Mouse (Mus musculus) hindbrain, postnatal 0 days (tissue): ENCODE results near the gene Tacr2. TPM values are rescaled to one million over a fixed set of nuclear protein-coding genes. Genes with fewer than 3 reads are reported as not detected.

Experiments
- ATAC-seq: fragments of 200-750 bp; cut with Nextera tagmentation; 2 replicates; pipeline ENCODE4 v1.8.0; 2017; ENCODE audit warnings: mild to moderate bottlenecking, moderate TSS enrichment, moderate library complexity
- DNase-seq: peaks from one replicate; pipeline ENCODE4 v3.0.0-alpha.2; 2015; ENCODE audit warnings: low spot score
- H3K27ac ChIP-seq: fragments of 300-500 bp; sonication (generic); 2 replicates; pipeline ENCODE4 v1.5.1; 2014; ENCODE audit warnings: mild to moderate bottlenecking
- H3K27me3 ChIP-seq: fragments of 300-500 bp; sonication (generic); 2 replicates; pipeline ENCODE4 v1.6.1; 2014; ENCODE audit warnings: low read length, mixed read lengths; ENCODE audit not compliant: insufficient read depth
- H3K36me3 ChIP-seq: fragments of 300-500 bp; sonication (generic); 2 replicates; pipeline ENCODE4 v1.6.1; 2014; ENCODE audit warnings: low read length, mixed read lengths; ENCODE audit not compliant: insufficient read depth
- H3K4me1 ChIP-seq: fragments of 300-500 bp; sonication (generic); 2 replicates; pipeline ENCODE4 v1.6.1; 2014; ENCODE audit warnings: antibody characterized with exemption, low read length, mixed read lengths; ENCODE audit not compliant: insufficient read depth
- H3K4me2 ChIP-seq: fragments of 300-500 bp; sonication (generic); 2 replicates; pipeline ENCODE4 v1.6.1; 2014; ENCODE audit warnings: low read depth, mild to moderate bottlenecking, low read length, moderate library complexity, mixed read lengths
- H3K4me3 ChIP-seq: fragments of 300-500 bp; sonication (generic); 2 replicates; pipeline ENCODE4 v1.5.1; 2014; ENCODE audit warnings: low read length
- H3K9ac ChIP-seq: fragments of 300-500 bp; sonication (generic); replicated peaks from 2 replicates; pipeline ENCODE4 v1.6.1; 2014; ENCODE audit warnings: mild to moderate bottlenecking, low read length, moderate library complexity, mixed read lengths
- H3K9me3 ChIP-seq: fragments of 300-500 bp; sonication (generic); 2 replicates; pipeline ENCODE4 v1.6.1; 2016; ENCODE audit warnings: low read length, mixed read lengths
- CTCF ChIP-seq: IDR thresholded peaks from 2 replicates; pipeline ENCODE4 v1.5.1; 2016; ENCODE audit warnings: antibody characterized with exemption, control low read depth, low read depth
- WGBS: fragments of 180-500 bp; shearing (Covaris S2); extraction: QIAGEN DNeasy Blood & Tissue Kit; methylation state at CpG from one replicate; pipeline ENCODE4 v1.1.7; 2014; 5-methylcytosine and 5-hydroxymethylcytosine counted together
- polyA plus RNA-seq: library from polyadenylated mRNA; unstranded; fragments of >200 nt; fragmentation: Nextera tagmentation; extraction: Ambion mirVana; gene quantifications from 2 replicates; pipeline ENCODE4 v1.2.1, GENCODE M21; 2015
- total RNA-seq: library from RNA; depleted of rRNA; stranded (reverse); fragments of >200 nt; gene quantifications from 2 replicates; pipeline ENCODE4 v1.2.3, GENCODE M21; 2014

Gene Tacr2
- total and polyA plus RNA-seq, 2 experiments from 2014 or later = 0.08 TPM; not detected in 1

GRCm38 (mm10) chr10:62238688-62239087 lies 13.6 kb upstream of the Tacr2 start:
- Histone ChIP-seq H3K4me1 (no peaks in the 10 kb centered on the region), H3K4me2 (no peak overlapping the region), H3K27ac (no peak overlapping the region), H3K36me3 (no peaks in the 10 kb centered on the region), H3K9me3 (no peaks in the 10 kb centered on the region), H3K27me3 (no peaks in the 10 kb centered on the region), H3K9ac (no peak overlapping the region), H3K4me3 (no peak overlapping the region)
- TF ChIP-seq CTCF = no peak
- no peak for DNase-seq
- WGBS = 95% methylated on average over 3 of the region's 3 CpGs
- no peak for ATAC-seq

- Histone ChIP-seq H3K27ac (no peak overlapping the region), H3K27me3 (no peaks in the 10 kb centered on the region), H3K36me3 (no peaks in the 10 kb centered on the region), H3K4me1 (no peaks in the 10 kb centered on the region), H3K4me2 (no peak overlapping the region), H3K4me3 (no peak overlapping the region), H3K9ac (no peak overlapping the region), H3K9me3 (no peaks in the 10 kb centered on the region)
- peak; percentile 20 for DNase-seq
- TF ChIP-seq CTCF = no peak
- WGBS = 36% methylated on average over 6 of the region's 6 CpGs
- ATAC-seq = no peak
These were observed 13.0 kb upstream of the Tacr2 start for GRCm38 (mm10) chr10:62239270-62239669.

GRCm38 (mm10) chr10:62242358-62242757 lies 9.9 kb upstream of the Tacr2 start:
- Histone ChIP-seq H3K9me3 (no peaks in the 10 kb centered on the region), H3K27ac (no peak overlapping the region), H3K4me3 (no peak overlapping the region), H3K9ac (no peak overlapping the region), H3K4me1 (no peaks in the 10 kb centered on the region; the same call in 1 of the 2 replicates), H3K36me3 (no peaks in the 10 kb centered on the region), H3K4me2 (no peak overlapping the region), H3K27me3 (no peaks in the 10 kb centered on the region)
- TF ChIP-seq CTCF = no peak
- ATAC-seq (0 out of 2 replicates have a peak, but pooled peaks have one; percentile 6), DNase-seq (no peak)
- 81% methylated on average over 10 of the region's 10 CpGs for WGBS

- ATAC-seq = 0 out of 2 replicates have a peak, but pooled peaks have one; percentile 39
- Histone ChIP-seq H3K9me3 (no peaks in the 10 kb centered on the region), H3K4me1 (peaks cover 3% of the 10 kb centered on the region; the same call in 1 of the 2 replicates), H3K27me3 (no peaks in the 10 kb centered on the region), H3K9ac (no peak overlapping the region), H3K4me2 (no peak overlapping the region), H3K36me3 (no peaks in the 10 kb centered on the region), H3K4me3 (no peak overlapping the region), H3K27ac (no peak overlapping the region)
- WGBS = 56% methylated on average over 13 of the region's 13 CpGs
- DNase-seq = peak; percentile 76
- peak; percentile 77 for TF ChIP-seq CTCF
These were observed 9.3 kb upstream of the Tacr2 start for GRCm38 (mm10) chr10:62242896-62243295.

GRCm38 (mm10) chr10:62244067-62244466 lies 8.2 kb upstream of the Tacr2 start:
- Histone ChIP-seq H3K9me3 (no peaks in the 10 kb centered on the region), H3K9ac (no peak overlapping the region), H3K4me3 (no peak overlapping the region), H3K36me3 (no peaks in the 10 kb centered on the region), H3K27ac (no peak overlapping the region), H3K4me2 (no peak overlapping the region), H3K27me3 (no peaks in the 10 kb centered on the region), H3K4me1 (peaks cover 5% of the 10 kb centered on the region; the same call in 1 of the 2 replicates)
- TF ChIP-seq CTCF = no peak
- no peak for ATAC-seq
- WGBS = 91% methylated on average over 9 of the region's 9 CpGs
- DNase-seq = no peak

- no peak overlapping the region for H3K27ac ChIP-seq
- H3K4me2 ChIP-seq = no peak overlapping the region
- no peaks in the 10 kb centered on the region for H3K9me3 ChIP-seq
- no peak for TF ChIP-seq CTCF
- H3K27me3 ChIP-seq = no peaks in the 10 kb centered on the region
- H3K4me1 ChIP-seq = peaks cover 5% of the 10 kb centered on the region; the same call in 1 of the 2 replicates
- H3K4me3 ChIP-seq = no peak overlapping the region
- H3K9ac ChIP-seq = no peak overlapping the region
- no peak for ATAC-seq
- 47% methylated on average over 3 of the region's 3 CpGs for WGBS
- H3K36me3 ChIP-seq = no peaks in the 10 kb centered on the region
- peak; percentile 51 for DNase-seq
These were observed 5.1 kb upstream of the Tacr2 start for GRCm38 (mm10) chr10:62247156-62247555.

- 40% methylated on average over 8 of the region's 8 CpGs for WGBS
- Histone ChIP-seq H3K36me3 (no peaks in the 10 kb centered on the region), H3K27ac (no peak overlapping the region), H3K9me3 (no peaks in the 10 kb centered on the region), H3K9ac (no peak overlapping the region), H3K4me3 (no peak overlapping the region), H3K4me1 (peaks cover 5% of the 10 kb centered on the region; the same call in 1 of the 2 replicates), H3K27me3 (no peaks in the 10 kb centered on the region), H3K4me2 (no peak overlapping the region)
- ATAC-seq (no peak), DNase-seq (no peak)
- no peak for TF ChIP-seq CTCF
These were observed 4.4 kb upstream of the Tacr2 start for GRCm38 (mm10) chr10:62247815-62248214.
